Mouse (Mus musculus): ENCODE measurements around the gene Olfr544. TPM values are rescaled to one million over a fixed set of nuclear protein-coding genes. Genes with fewer than 3 reads are reported as not detected.

Olfr544 gene
- total RNA-seq, 1 experiment: not detected

DNA sequence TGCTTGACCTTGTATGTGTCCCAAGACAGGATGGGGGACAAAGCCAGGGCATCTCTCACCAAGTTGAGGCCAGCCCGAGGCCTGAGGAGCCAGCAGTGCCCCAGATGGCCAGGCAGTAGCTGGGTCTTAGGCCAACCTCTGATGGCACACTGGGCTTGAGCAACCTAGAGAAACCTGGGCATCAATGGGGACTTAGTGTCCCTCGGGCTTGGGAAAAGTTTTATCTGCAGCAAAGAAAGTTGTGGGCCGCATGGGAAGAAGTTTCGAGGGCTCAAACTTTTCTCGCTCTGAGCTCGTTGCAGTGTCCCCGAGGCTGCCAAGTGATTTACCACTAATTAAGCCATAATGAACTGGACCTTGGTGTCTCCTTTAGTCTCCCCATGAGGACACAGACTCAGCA, 21.6 kb upstream of the Olfr544 start:
- Histone ChIP-seq H3K4me1 (ENCODE audit: control insufficient read depth in 2 of 2, insufficient read depth in 2 of 2, low read length in 2 of 2, poor library complexity in 1 of 2) (peaks cover 0 to 3% of the 10 kb centered on the region in 2 experiments; a peak in 1 of 4 replicates), H3K9me3 (ENCODE audit: control insufficient read depth, insufficient read depth, low read depth, low read length) (no peaks in the 10 kb centered on the region), H3K36me3 (ENCODE audit: control insufficient read depth, insufficient read depth, low read length, poor library complexity, severe bottlenecking) (no peaks in the 10 kb centered on the region), H3K9ac (ENCODE audit: insufficient read depth, low read depth, low read length, poor library complexity, severe bottlenecking) (no peak overlapping the region), H3K4me3 (ENCODE audit: insufficient read depth in 1 of 2, low read depth in 1 of 2, low read length in 2 of 2, poor library complexity in 1 of 2, severe bottlenecking in 1 of 2) (no peak overlapping the region), H3K27ac (ENCODE audit: insufficient read depth, low read depth, low read length, poor library complexity, severe bottlenecking) (no peak overlapping the region)
- DNase-seq (ENCODE audit: low read depth, low spot score): no peak
- in situ Hi-C loops (cut with MboI; ENCODE audit: low sequenced_read_pairs in 2 of 2, unreplicated experiment in 2 of 2): loop anchor here (10.0 to 25.0 kb wide), 3 partner anchors 403 to 603 kb away; partner anchors contain the start of genes Olfr571 (in 2 of the 2) and Olfr572 (in 1 of the 2)
- no peak for TF ChIP-seq CHD2 (IDR thresholded peaks at IDR 0.05; ENCODE audit: low read depth, low read length)
- no peak for TF ChIP-seq ZC3H11A (IDR thresholded peaks at IDR 0.05; ENCODE audit: borderline replicate concordance, low read depth, low read length)
- no peak for TF ChIP-seq ZNF384 (IDR thresholded peaks at IDR 0.05; ENCODE audit: low read depth, low read length)
- no peak for TF ChIP-seq MAFK (IDR thresholded peaks at IDR 0.05; ENCODE audit: insufficient read depth, low read depth, low read length)
- TF ChIP-seq HCFC1 (IDR thresholded peaks at IDR 0.05; ENCODE audit: borderline replicate concordance, insufficient read depth, low read length): no peak

DNA sequence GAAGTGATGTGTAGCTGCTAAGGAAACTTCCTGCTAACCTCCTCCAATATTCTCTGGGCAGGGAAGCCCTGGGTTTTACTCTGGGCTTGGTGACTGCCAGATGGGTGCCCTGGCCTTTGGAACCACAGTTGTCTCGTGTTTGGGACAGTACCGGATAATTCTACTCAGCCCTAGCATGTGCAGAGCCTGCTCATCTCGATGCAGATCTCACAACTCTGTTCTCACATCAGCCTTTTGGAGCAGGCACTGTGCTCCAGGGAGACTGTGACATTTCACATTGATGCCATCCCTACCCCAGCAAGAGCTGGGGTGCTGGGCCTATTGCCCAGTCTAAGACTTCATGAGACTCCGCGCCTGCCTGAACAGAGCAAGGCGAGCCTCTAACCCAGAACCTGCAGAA, 20.6 kb upstream of the Olfr544 start:
- H3K9me3 ChIP-seq (ENCODE audit: control insufficient read depth, insufficient read depth, low read depth, low read length): no peaks in the 10 kb centered on the region
- H3K4me1 ChIP-seq (ENCODE audit: control insufficient read depth in 2 of 2, insufficient read depth in 2 of 2, low read length in 2 of 2, poor library complexity in 1 of 2): peaks cover 0 to 3% of the 10 kb centered on the region in 2 experiments; a peak in 1 of 4 replicates
- no peak for DNase-seq (ENCODE audit: low read depth, low spot score)
- no peak overlapping the region for H3K27ac ChIP-seq (ENCODE audit: insufficient read depth, low read depth, low read length, poor library complexity, severe bottlenecking)
- H3K4me3 ChIP-seq (ENCODE audit: insufficient read depth in 1 of 2, low read depth in 1 of 2, low read length in 2 of 2, poor library complexity in 1 of 2, severe bottlenecking in 1 of 2): no peak overlapping the region
- in situ Hi-C loops (cut with MboI; ENCODE audit: low sequenced_read_pairs in 2 of 2, unreplicated experiment in 2 of 2): loop anchor here (10.0 to 25.0 kb wide), 3 partner anchors 404 to 604 kb away; partner anchors contain the start of genes Olfr571 (in 2 of the 2) and Olfr572 (in 1 of the 2)
- no peak for TF ChIP-seq HCFC1 (IDR thresholded peaks at IDR 0.05; ENCODE audit: borderline replicate concordance, insufficient read depth, low read length)
- no peak for TF ChIP-seq ZC3H11A (IDR thresholded peaks at IDR 0.05; ENCODE audit: borderline replicate concordance, low read depth, low read length)
- no peak for TF ChIP-seq ZNF384 (IDR thresholded peaks at IDR 0.05; ENCODE audit: low read depth, low read length)
- no peak for TF ChIP-seq MAFK (IDR thresholded peaks at IDR 0.05; ENCODE audit: insufficient read depth, low read depth, low read length)
- no peak for TF ChIP-seq CHD2 (IDR thresholded peaks at IDR 0.05; ENCODE audit: low read depth, low read length)
- no peak overlapping the region for H3K9ac ChIP-seq (ENCODE audit: insufficient read depth, low read depth, low read length, poor library complexity, severe bottlenecking)
- H3K36me3 ChIP-seq (ENCODE audit: control insufficient read depth, insufficient read depth, low read length, poor library complexity, severe bottlenecking): no peaks in the 10 kb centered on the region

DNA sequence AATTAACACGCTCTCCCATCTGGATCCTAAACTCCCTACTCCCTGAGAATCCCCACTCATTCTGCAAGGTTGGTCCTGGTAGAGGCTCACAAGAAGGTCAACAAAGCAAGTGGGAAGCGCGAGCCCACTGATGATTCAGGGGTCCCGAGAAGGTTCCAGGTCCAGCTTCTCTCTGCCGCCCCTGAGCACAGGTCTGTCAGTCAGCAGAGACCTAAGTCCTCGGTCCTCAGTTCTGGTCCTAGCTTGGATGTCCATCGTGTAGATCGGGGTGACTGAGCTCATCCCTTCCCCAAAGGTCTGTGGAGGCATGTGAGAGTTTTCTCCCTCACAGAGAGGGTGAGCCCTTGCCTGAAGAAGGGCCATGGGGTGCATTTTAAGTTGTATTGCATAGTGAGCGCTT, 20.0 kb upstream of the Olfr544 start:
- DNase-seq (ENCODE audit: low read depth, low spot score): no peak
- no peak for TF ChIP-seq HCFC1 (IDR thresholded peaks at IDR 0.05; ENCODE audit: borderline replicate concordance, insufficient read depth, low read length)
- TF ChIP-seq MAFK (IDR thresholded peaks at IDR 0.05; ENCODE audit: insufficient read depth, low read depth, low read length): no peak
- no peak for TF ChIP-seq ZC3H11A (IDR thresholded peaks at IDR 0.05; ENCODE audit: borderline replicate concordance, low read depth, low read length)
- no peak for TF ChIP-seq ZNF384 (IDR thresholded peaks at IDR 0.05; ENCODE audit: low read depth, low read length)
- TF ChIP-seq CHD2 (IDR thresholded peaks at IDR 0.05; ENCODE audit: low read depth, low read length): no peak
- Histone ChIP-seq H3K27ac (ENCODE audit: insufficient read depth, low read depth, low read length, poor library complexity, severe bottlenecking) (no peak overlapping the region), H3K9ac (ENCODE audit: insufficient read depth, low read depth, low read length, poor library complexity, severe bottlenecking) (no peak overlapping the region), H3K36me3 (ENCODE audit: control insufficient read depth, insufficient read depth, low read length, poor library complexity, severe bottlenecking) (no peaks in the 10 kb centered on the region), H3K4me3 (ENCODE audit: insufficient read depth in 1 of 2, low read depth in 1 of 2, low read length in 2 of 2, poor library complexity in 1 of 2, severe bottlenecking in 1 of 2) (no peak overlapping the region), H3K9me3 (ENCODE audit: control insufficient read depth, insufficient read depth, low read depth, low read length) (no peaks in the 10 kb centered on the region), H3K4me1 (ENCODE audit: control insufficient read depth in 2 of 2, insufficient read depth in 2 of 2, low read length in 2 of 2, poor library complexity in 1 of 2) (peaks cover 0 to 3% of the 10 kb centered on the region in 2 experiments; a peak in 1 of 4 replicates)
- in situ Hi-C loops (cut with MboI; ENCODE audit: low sequenced_read_pairs in 2 of 2, unreplicated experiment in 2 of 2): loop anchor here (10.0 to 25.0 kb wide), 3 partner anchors 404 to 604 kb away; partner anchors contain the start of genes Olfr571 (in 2 of the 2) and Olfr572 (in 1 of the 2)

DNA sequence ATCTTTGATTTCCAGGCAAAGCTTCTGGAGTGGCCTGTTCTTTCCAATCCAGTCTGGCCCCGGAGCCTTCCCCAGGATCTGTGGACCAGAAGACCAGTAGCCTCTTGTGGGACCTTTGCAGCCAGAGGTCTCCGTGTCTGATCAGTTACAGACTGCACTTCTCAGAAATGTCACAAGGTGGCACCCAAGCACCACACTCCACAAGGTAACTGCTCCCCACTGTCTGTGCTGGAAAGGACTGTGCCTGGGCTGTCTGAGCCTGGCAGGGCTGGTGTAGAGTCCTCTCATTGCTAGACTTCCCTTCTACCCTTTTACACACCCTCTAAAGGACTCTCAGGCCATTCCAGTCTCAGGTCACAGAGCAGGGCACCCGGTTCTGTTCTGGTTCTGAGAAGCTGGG, 18.7 kb upstream of the Olfr544 start:
- no peak for TF ChIP-seq CHD2 (IDR thresholded peaks at IDR 0.05; ENCODE audit: low read depth, low read length)
- TF ChIP-seq ZC3H11A (IDR thresholded peaks at IDR 0.05; ENCODE audit: borderline replicate concordance, low read depth, low read length): peak; percentile 82; the same call in 1 of the 2 replicates

More for the DNA sequence above, 18.7 kb upstream of the Olfr544 start:
- Histone ChIP-seq H3K4me1 (ENCODE audit: control insufficient read depth in 2 of 2, insufficient read depth in 2 of 2, low read length in 2 of 2, poor library complexity in 1 of 2) (no peaks in the 10 kb centered on the region), H3K4me3 (ENCODE audit: insufficient read depth in 1 of 2, low read depth in 1 of 2, low read length in 2 of 2, poor library complexity in 1 of 2, severe bottlenecking in 1 of 2) (no peak overlapping the region), H3K27ac (ENCODE audit: insufficient read depth, low read depth, low read length, poor library complexity, severe bottlenecking) (no peak overlapping the region), H3K36me3 (ENCODE audit: control insufficient read depth, insufficient read depth, low read length, poor library complexity, severe bottlenecking) (no peaks in the 10 kb centered on the region), H3K9me3 (ENCODE audit: control insufficient read depth, insufficient read depth, low read depth, low read length) (no peaks in the 10 kb centered on the region), H3K9ac (ENCODE audit: insufficient read depth, low read depth, low read length, poor library complexity, severe bottlenecking) (no peak overlapping the region)
- in situ Hi-C loops (cut with MboI; ENCODE audit: low sequenced_read_pairs in 2 of 2, unreplicated experiment in 2 of 2): loop anchor here (10.0 to 25.0 kb wide), 3 partner anchors 405 to 605 kb away; partner anchors contain the start of genes Olfr571 (in 2 of the 2) and Olfr572 (in 1 of the 2)
- DNase-seq (ENCODE audit: low read depth, low spot score): peak; percentile 79

All from ES-E14 (cell line).